Mouse (Mus musculus): ENCODE data around the gene Tpd52l2. TPM values are rescaled to one million over a fixed set of nuclear protein-coding genes. Genes with fewer than 3 reads are reported as not detected.

Tpd52l2 gene
- 90.8 TPM for polyA plus RNA-seq (2017; shearing (Covaris generic))

DNA sequence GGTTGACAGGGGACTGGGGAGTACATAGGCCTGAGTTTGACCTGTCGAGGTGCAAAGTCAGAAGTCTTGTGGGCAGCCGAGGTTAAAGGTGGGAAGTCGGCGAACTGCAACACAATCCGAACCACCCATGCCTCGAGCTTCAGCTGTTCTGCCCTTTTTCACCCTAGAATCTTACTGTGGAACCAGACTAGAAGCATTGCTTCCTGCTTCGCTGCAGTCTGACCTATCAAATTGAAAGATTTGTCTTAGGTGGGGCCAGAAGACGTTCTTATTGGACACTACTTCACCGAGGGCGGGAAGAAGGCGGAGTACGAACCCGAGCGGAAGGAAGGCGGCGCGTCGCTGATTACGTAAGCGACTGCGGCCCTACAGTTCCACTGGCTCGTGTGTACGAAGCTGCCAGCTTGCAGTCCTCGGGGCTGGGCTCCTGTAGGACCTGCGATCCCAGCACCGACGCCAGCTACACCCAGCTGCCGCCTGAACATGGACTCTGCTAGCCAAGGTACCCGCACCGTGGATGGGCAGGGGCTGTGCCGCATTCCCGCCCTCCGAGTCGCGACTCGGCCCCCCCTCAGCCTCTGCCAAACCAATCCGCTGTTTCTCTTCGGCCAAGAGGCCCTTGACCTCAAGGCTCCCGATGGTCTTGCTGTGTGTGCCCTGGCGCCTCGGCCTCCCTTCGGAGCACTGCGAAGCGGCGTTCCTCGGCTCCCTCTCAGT, at the start of gene Tpd52l2:
TSS of gene Tpd52l2 (plus strand) at position 312 of the 717 bp plus-strand sequence.

DNA sequence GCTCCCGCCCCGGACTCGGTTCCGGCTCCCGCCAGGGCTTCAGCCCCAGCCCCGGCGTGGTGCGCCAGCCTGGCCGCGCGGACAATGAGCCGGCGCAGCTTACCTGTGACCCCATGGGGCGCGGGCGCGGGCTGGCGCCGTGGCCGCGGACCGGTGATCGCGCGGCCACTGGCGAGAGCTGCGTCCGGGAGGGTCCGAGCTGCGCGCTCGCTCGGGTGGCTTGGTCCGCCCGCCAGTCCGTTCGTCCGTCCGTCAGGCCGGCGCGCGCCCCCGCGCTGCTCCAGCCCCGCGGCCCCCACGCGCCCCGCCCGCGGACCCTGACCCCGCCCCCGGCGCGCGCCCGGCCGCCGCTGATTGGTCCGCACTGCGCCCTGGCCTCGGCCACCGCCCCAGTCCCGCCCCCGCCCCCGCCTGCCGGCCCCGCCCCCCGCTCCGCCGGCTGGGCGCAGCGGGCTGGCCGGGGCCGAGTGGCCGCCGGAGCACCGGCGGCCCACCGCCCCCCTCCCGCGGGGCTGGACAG, 37.7 kb upstream of the Tpd52l2 start, which contains the start of gene Zbtb46:
TSS of gene Zbtb46 (minus strand) at position 274 of the 520 bp plus-strand sequence.

GRCm38 (mm10) chr2:181493156-181493927, 3.6 kb upstream of the Tpd52l2 start, which contains the start of gene Abhd16b:
TSS of gene Abhd16b (plus strand) at chr2:181493206.

DNA sequence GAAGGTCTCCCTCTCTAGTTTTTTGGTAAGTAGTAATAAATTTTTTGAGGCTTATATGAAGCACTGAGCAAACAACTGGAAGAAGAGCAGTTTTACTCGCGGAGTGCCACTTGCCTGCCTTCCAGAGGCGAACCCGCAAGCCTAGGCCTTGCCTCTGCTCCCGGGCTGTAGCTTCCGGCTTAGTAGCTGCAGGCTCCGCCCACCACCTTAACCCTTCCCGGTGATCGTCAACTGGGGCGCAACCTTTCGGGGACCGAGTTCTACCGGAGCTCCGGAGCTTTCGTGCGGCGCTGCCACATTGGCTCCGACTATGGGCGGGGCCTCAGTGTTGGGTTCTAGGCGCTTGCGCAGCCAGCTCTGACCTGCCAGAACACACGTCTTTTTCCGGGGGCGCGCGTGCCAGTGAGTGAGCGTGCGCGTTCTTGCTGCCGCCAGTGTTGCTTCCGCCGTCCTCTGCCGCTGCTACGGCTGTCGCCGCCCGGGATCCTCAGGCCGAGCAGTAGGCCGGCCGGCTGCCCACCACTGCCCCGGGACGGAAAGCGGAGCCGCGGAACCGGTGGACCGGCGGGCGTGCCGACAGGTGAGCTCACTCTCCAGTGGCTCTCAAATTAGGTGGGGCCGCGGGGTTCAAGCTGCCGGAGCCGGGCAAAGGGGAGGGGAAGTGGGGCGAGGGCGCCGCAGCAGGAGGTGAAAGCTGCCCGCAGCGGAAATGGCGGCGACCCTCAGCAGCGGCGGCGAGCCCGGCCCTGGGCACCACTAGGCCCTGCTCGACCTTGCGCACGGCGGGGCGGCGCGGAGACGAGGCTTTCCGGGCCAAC, 23.4 kb downstream of the Tpd52l2 start, which contains the start of gene Dnajc5:
TSS of gene Dnajc5 (plus strand) at position 368 of the 818 bp plus-strand sequence.

Other genes starting within 250 kb of the Tpd52l2 start
- 30.5 TPM for gene Gmeb2, start 209.1 kb upstream of the Tpd52l2 start, polyA plus RNA-seq (2017; shearing (Covaris generic))
- not detected for gene Stmn3, start 182.6 kb upstream of the Tpd52l2 start, polyA plus RNA-seq (2017; shearing (Covaris generic))
- gene Rtel1, start 177.4 kb upstream of the Tpd52l2 start, polyA plus RNA-seq (2017; shearing (Covaris generic)): 64.7 TPM
- 85.5 TPM for gene Zgpat, start 132.2 kb upstream of the Tpd52l2 start, polyA plus RNA-seq (2017; shearing (Covaris generic))
- gene Arfrp1, start 131.7 kb upstream of the Tpd52l2 start, polyA plus RNA-seq (2017; shearing (Covaris generic)): 124 TPM
- gene Lime1, start 117.1 kb upstream of the Tpd52l2 start, polyA plus RNA-seq (2017; shearing (Covaris generic)): 301 TPM
- gene Zbtb46, start 37.7 kb upstream of the Tpd52l2 start, polyA plus RNA-seq (2017; shearing (Covaris generic)): 16.9 TPM
- not detected for gene Abhd16b, start 3.9 kb upstream of the Tpd52l2 start, polyA plus RNA-seq (2017; shearing (Covaris generic))
- gene Dnajc5, start 23.3 kb downstream of the Tpd52l2 start, polyA plus RNA-seq (2017; shearing (Covaris generic)): 138 TPM
- 113 TPM for gene Uckl1, start 87.8 kb downstream of the Tpd52l2 start, polyA plus RNA-seq (2017; shearing (Covaris generic))
- 97.7 TPM for gene Prpf6, start 94.7 kb downstream of the Tpd52l2 start, polyA plus RNA-seq (2017; shearing (Covaris generic))
- 26.2 TPM for gene Zfp512b, start 95.7 kb downstream of the Tpd52l2 start, polyA plus RNA-seq (2017; shearing (Covaris generic))
- 14.5 TPM for gene Samd10, start 102.1 kb downstream of the Tpd52l2 start, polyA plus RNA-seq (2017; shearing (Covaris generic))
- not detected for gene Gm29797, start 159.9 kb downstream of the Tpd52l2 start, polyA plus RNA-seq (2017; shearing (Covaris generic))
- not detected for gene Sox18, start 174.5 kb downstream of the Tpd52l2 start, polyA plus RNA-seq (2017; shearing (Covaris generic))
- gene Tcea2, start 183.2 kb downstream of the Tpd52l2 start, polyA plus RNA-seq (2017; shearing (Covaris generic)): 21.5 TPM
- gene Rgs19, start 196.8 kb downstream of the Tpd52l2 start, polyA plus RNA-seq (2017; shearing (Covaris generic)): 102 TPM
- not detected for gene Lkaaear1, start 201.3 kb downstream of the Tpd52l2 start, polyA plus RNA-seq (2017; shearing (Covaris generic))
- gene Oprl1, start 217.9 kb downstream of the Tpd52l2 start, polyA plus RNA-seq (2017; shearing (Covaris generic)): 0.12 TPM